Mouse (Mus musculus) cerebellum, postnatal 10 days (tissue): ENCODE measurements around the gene Aacs.
A peak's percentile ranks its signal among the peaks of the same experiment; 100 is the strongest.

ENCODE experiments used
- DNase-seq, 2 experiments: peaks; one replicate each; pipeline ENCODE4 v3.0.0; 2021; ENCODE audit warnings: mixed read lengths in 2 of 2

Gene Aacs

GRCm38 (mm10) chr5:125465701-125466106, 9.9 kb upstream of the Aacs start:
- peak; percentile 95 to 98 for DNase-seq

GRCm38 (mm10) chr5:125466483-125466882, 9.1 kb upstream of the Aacs start:
- no peak for DNase-seq

GRCm38 (mm10) chr5:125467261-125467660, 8.4 kb upstream of the Aacs start:
- DNase-seq, result peak in 1 of 2 experiments; percentile 31

GRCm38 (mm10) chr5:125470713-125471112, 4.9 kb upstream of the Aacs start:
- no peak for DNase-seq

- no peak for DNase-seq
Observed at GRCm38 (mm10) chr5:125472796-125473475, 2.7 kb upstream of the Aacs start.

GRCm38 (mm10) chr5:125475030-125475429, 584 bp upstream of the Aacs start:
- DNase-seq, result no peak

- DNase-seq, result peak; percentile 82
Observed at GRCm38 (mm10) chr5:125476286-125476625, 642 bp downstream of the Aacs start.

GRCm38 (mm10) chr5:125476799-125477198, 1.2 kb downstream of the Aacs start:
- DNase-seq, result peak; percentile 63 to 72

GRCm38 (mm10) chr5:125477533-125477932, 1.9 kb downstream of the Aacs start:
- no peak for DNase-seq

- peak in 1 of 2 experiments; percentile 35 for DNase-seq
Observed at GRCm38 (mm10) chr5:125478037-125478436, 2.4 kb downstream of the Aacs start.

- DNase-seq, result no peak
Observed at GRCm38 (mm10) chr5:125479376-125479775, 3.8 kb downstream of the Aacs start.

GRCm38 (mm10) chr5:125480434-125481231, 5.0 kb downstream of the Aacs start:
- no peak for DNase-seq

GRCm38 (mm10) chr5:125482474-125482873, 6.9 kb downstream of the Aacs start:
- DNase-seq, result no peak

GRCm38 (mm10) chr5:125483712-125484611, 8.3 kb downstream of the Aacs start:
- DNase-seq, result no peak

- DNase-seq, result no peak
Observed at GRCm38 (mm10) chr5:125485031-125485778, 9.6 kb downstream of the Aacs start.

GRCm38 (mm10) chr5:125486088-125486487, 10.5 kb downstream of the Aacs start:
- DNase-seq, result peak; percentile 73 to 75

- peak; percentile 99 for DNase-seq
Observed at GRCm38 (mm10) chr5:125487375-125488115, 11.9 kb downstream of the Aacs start.

- peak; percentile 70 to 74 for DNase-seq
Observed at GRCm38 (mm10) chr5:125488116-125488455, 12.5 kb downstream of the Aacs start.

- DNase-seq, result peak in 1 of 2 experiments; percentile 50
Observed at GRCm38 (mm10) chr5:125488953-125489352, 13.3 kb downstream of the Aacs start.

- peak; percentile 88 to 93 for DNase-seq
Observed at GRCm38 (mm10) chr5:125491107-125491506, 15.5 kb downstream of the Aacs start.

- peak; percentile 80 for DNase-seq
Observed at GRCm38 (mm10) chr5:125492379-125493092, 16.9 kb downstream of the Aacs start.
